Mouse (Mus musculus): ENCODE data around the gene Gipc2. TPM values are rescaled to one million over a fixed set of nuclear protein-coding genes. Genes with fewer than 3 reads are reported as not detected.
A peak's percentile ranks its signal among the peaks of the same experiment; 100 is the strongest.
"Not testable (repeated sequence)": the region's sequence is repeated elsewhere in the genome, so short reads cannot be mapped to it uniquely, and the experiment has no call there.

The Gipc2 gene
- polyA plus RNA-seq, 1 experiment from 2014 or later, result 45.7 TPM

GRCm38 (mm10) chr3:152147085-152147831 is 18.8 kb downstream of the Gipc2 start:
- 60% methylated on average over 12 of the region's 12 CpGs for WGBS
- H3K9ac ChIP-seq (replicated peaks; ENCODE audit: low read length), result no peak overlapping the region
- H3K36me3 ChIP-seq (ENCODE audit: insufficient read depth, low read length), result no peaks in the 10 kb centered on the region
- H3K4me1 ChIP-seq (ENCODE audit: insufficient read depth, low read length), result peaks cover 33% of the 10 kb centered on the region
- H3K4me2 ChIP-seq (replicated peaks; ENCODE audit: low read depth, low read length), result no peak overlapping the region
- no peak overlapping the region for H3K27ac ChIP-seq (ENCODE audit: low read length)
- no peak for ATAC-seq (ENCODE audit: low FRiP score, low TSS enrichment)
- H3K4me3 ChIP-seq (ENCODE audit: low read length), result no peak overlapping the region
- H3K9me3 ChIP-seq (ENCODE audit: low read length), result no peaks in the 10 kb centered on the region
- H3K27me3 ChIP-seq (ENCODE audit: insufficient read depth, low read length), result no peaks in the 10 kb centered on the region

- H3K4me2 ChIP-seq (replicated peaks; ENCODE audit: low read depth, low read length), result no peak overlapping the region
- no peak overlapping the region for H3K9ac ChIP-seq (replicated peaks; ENCODE audit: low read length)
- H3K4me3 ChIP-seq (ENCODE audit: low read length), result no peak overlapping the region
- no peaks in the 10 kb centered on the region for H3K27me3 ChIP-seq (ENCODE audit: insufficient read depth, low read length)
- H3K9me3 ChIP-seq (ENCODE audit: low read length), result no peaks in the 10 kb centered on the region
- peaks cover 33% of the 10 kb centered on the region for H3K4me1 ChIP-seq (ENCODE audit: insufficient read depth, low read length)
- H3K27ac ChIP-seq (ENCODE audit: low read length), result no peak overlapping the region; the same call in 1 of the 2 replicates
- 26% methylated on average over 2 of the region's 2 CpGs for WGBS
- H3K36me3 ChIP-seq (ENCODE audit: insufficient read depth, low read length), result no peaks in the 10 kb centered on the region
- peak; percentile 89 for ATAC-seq (ENCODE audit: low FRiP score, low TSS enrichment)
Measured at GRCm38 (mm10) chr3:152145186-152145585, 20.8 kb downstream of the Gipc2 start.

GRCm38 (mm10) chr3:152142989-152143695 is 22.9 kb downstream of the Gipc2 start:
- Histone ChIP-seq H3K27ac (ENCODE audit: low read length) (peak overlapping the region; percentile 21), H3K36me3 (ENCODE audit: insufficient read depth, low read length) (no peaks in the 10 kb centered on the region), H3K9ac (replicated peaks; ENCODE audit: low read length) (no peak overlapping the region), H3K4me2 (replicated peaks; ENCODE audit: low read depth, low read length) (no peak overlapping the region), H3K4me3 (ENCODE audit: low read length) (no peak overlapping the region), H3K27me3 (ENCODE audit: insufficient read depth, low read length) (no peaks in the 10 kb centered on the region), H3K4me1 (ENCODE audit: insufficient read depth, low read length) (peaks cover 25% of the 10 kb centered on the region), H3K9me3 (ENCODE audit: low read length) (no peaks in the 10 kb centered on the region)
- ATAC-seq (ENCODE audit: low FRiP score, low TSS enrichment), result peak; percentile 49; the same call in 1 of the 2 replicates
- 51% methylated on average over 6 of the region's 6 CpGs for WGBS

GRCm38 (mm10) chr3:152142146-152142545 is 23.9 kb downstream of the Gipc2 start:
- no peak for ATAC-seq (ENCODE audit: low FRiP score, low TSS enrichment)
- Histone ChIP-seq H3K27ac (ENCODE audit: low read length) (no peak overlapping the region), H3K9me3 (ENCODE audit: low read length) (no peaks in the 10 kb centered on the region), H3K27me3 (ENCODE audit: insufficient read depth, low read length) (no peaks in the 10 kb centered on the region), H3K4me3 (ENCODE audit: low read length) (no peak overlapping the region), H3K4me1 (ENCODE audit: insufficient read depth, low read length) (peaks cover 19% of the 10 kb centered on the region), H3K9ac (replicated peaks; ENCODE audit: low read length) (no peak overlapping the region), H3K4me2 (replicated peaks; ENCODE audit: low read depth, low read length) (no peak overlapping the region), H3K36me3 (ENCODE audit: insufficient read depth, low read length) (no peaks in the 10 kb centered on the region)
- 63% methylated on average over 3 of the region's 3 CpGs for WGBS

- ATAC-seq (ENCODE audit: low FRiP score, low TSS enrichment); H3K4me2 ChIP-seq (replicated peaks; ENCODE audit: low read depth, low read length): not testable (repeated sequence)
Measured at GRCm38 (mm10) chr3:152139308-152139707, 26.7 kb downstream of the Gipc2 start.

GRCm38 (mm10) chr3:152136106-152136505 is 29.9 kb downstream of the Gipc2 start:
- not testable (repeated sequence) for H3K36me3 ChIP-seq (ENCODE audit: insufficient read depth, low read length); ATAC-seq (ENCODE audit: low FRiP score, low TSS enrichment); H3K4me2 ChIP-seq (replicated peaks; ENCODE audit: low read depth, low read length); H3K4me1 ChIP-seq (ENCODE audit: insufficient read depth, low read length); H3K9ac ChIP-seq (replicated peaks; ENCODE audit: low read length); H3K27me3 ChIP-seq (ENCODE audit: insufficient read depth, low read length); H3K27ac ChIP-seq (ENCODE audit: low read length); H3K9me3 ChIP-seq (ENCODE audit: low read length); H3K4me3 ChIP-seq (ENCODE audit: low read length)
- 91% methylated on average over 16 of the region's 16 CpGs for WGBS

More at GRCm38 (mm10) chr3:152139308-152139707, 26.7 kb downstream of the Gipc2 start:
- H3K4me1 ChIP-seq (ENCODE audit: insufficient read depth, low read length); H3K27ac ChIP-seq (ENCODE audit: low read length); H3K4me3 ChIP-seq (ENCODE audit: low read length); H3K27me3 ChIP-seq (ENCODE audit: insufficient read depth, low read length); H3K9ac ChIP-seq (replicated peaks; ENCODE audit: low read length); H3K36me3 ChIP-seq (ENCODE audit: insufficient read depth, low read length); H3K9me3 ChIP-seq (ENCODE audit: low read length): not testable (repeated sequence)
- 86% methylated on average over 3 of the region's 3 CpGs for WGBS

- Histone ChIP-seq H3K36me3 (ENCODE audit: insufficient read depth, low read length) (no peaks in the 10 kb centered on the region), H3K4me3 (ENCODE audit: low read length) (no peak overlapping the region), H3K4me1 (ENCODE audit: insufficient read depth, low read length) (no peaks in the 10 kb centered on the region), H3K9me3 (ENCODE audit: low read length) (0 out of 2 replicates have a peak, but pooled peaks cover 3% of the 10 kb centered on the region), H3K27ac (ENCODE audit: low read length) (no peak overlapping the region), H3K27me3 (ENCODE audit: insufficient read depth, low read length) (no peaks in the 10 kb centered on the region), H3K9ac (replicated peaks; ENCODE audit: low read length) (no peak overlapping the region), H3K4me2 (replicated peaks; ENCODE audit: low read depth, low read length) (no peak overlapping the region)
- WGBS, result 67% methylated on average over 9 of the region's 9 CpGs
- no peak for ATAC-seq (ENCODE audit: low FRiP score, low TSS enrichment)
Measured at GRCm38 (mm10) chr3:152133621-152134020, 32.4 kb downstream of the Gipc2 start.

GRCm38 (mm10) chr3:152130963-152131362 is 35.1 kb downstream of the Gipc2 start:
- H3K27me3 ChIP-seq (ENCODE audit: insufficient read depth, low read length), result no peaks in the 10 kb centered on the region
- ATAC-seq (ENCODE audit: low FRiP score, low TSS enrichment), result no peak
- no peaks in the 10 kb centered on the region for H3K36me3 ChIP-seq (ENCODE audit: insufficient read depth, low read length)

GRCm38 (mm10) chr3:152129426-152129825 is 36.6 kb downstream of the Gipc2 start:
- not testable (repeated sequence) for H3K36me3 ChIP-seq (ENCODE audit: insufficient read depth, low read length); H3K9me3 ChIP-seq (ENCODE audit: low read length); H3K27ac ChIP-seq (ENCODE audit: low read length); H3K4me1 ChIP-seq (ENCODE audit: insufficient read depth, low read length); H3K4me2 ChIP-seq (replicated peaks; ENCODE audit: low read depth, low read length); H3K27me3 ChIP-seq (ENCODE audit: insufficient read depth, low read length); H3K9ac ChIP-seq (replicated peaks; ENCODE audit: low read length); ATAC-seq (ENCODE audit: low FRiP score, low TSS enrichment); H3K4me3 ChIP-seq (ENCODE audit: low read length)
- WGBS, result 93% methylated on average over 4 of the region's 4 CpGs

More at GRCm38 (mm10) chr3:152130963-152131362, 35.1 kb downstream of the Gipc2 start:
- no peak overlapping the region for H3K9ac ChIP-seq (replicated peaks; ENCODE audit: low read length)
- H3K4me2 ChIP-seq (replicated peaks; ENCODE audit: low read depth, low read length), result no peak overlapping the region
- H3K4me3 ChIP-seq (ENCODE audit: low read length), result no peak overlapping the region
- no peaks in the 10 kb centered on the region for H3K4me1 ChIP-seq (ENCODE audit: insufficient read depth, low read length)
- 69% methylated on average over 4 of the region's 4 CpGs for WGBS
- H3K9me3 ChIP-seq (ENCODE audit: low read length), result 0 out of 2 replicates have a peak, but pooled peaks cover 3% of the 10 kb centered on the region
- H3K27ac ChIP-seq (ENCODE audit: low read length), result no peak overlapping the region

- no peak overlapping the region for H3K9ac ChIP-seq (replicated peaks; ENCODE audit: low read length)
- H3K9me3 ChIP-seq (ENCODE audit: low read length), result 0 out of 2 replicates have a peak, but pooled peaks cover 3% of the 10 kb centered on the region
- ATAC-seq (ENCODE audit: low FRiP score, low TSS enrichment), result no peak
- H3K4me3 ChIP-seq (ENCODE audit: low read length), result no peak overlapping the region
- H3K27me3 ChIP-seq (ENCODE audit: insufficient read depth, low read length), result no peaks in the 10 kb centered on the region
- WGBS, result 83% methylated on average over 7 of the region's 7 CpGs
- no peak overlapping the region for H3K27ac ChIP-seq (ENCODE audit: low read length)
- no peak overlapping the region for H3K4me2 ChIP-seq (replicated peaks; ENCODE audit: low read depth, low read length)
- H3K36me3 ChIP-seq (ENCODE audit: insufficient read depth, low read length), result no peaks in the 10 kb centered on the region
- no peaks in the 10 kb centered on the region for H3K4me1 ChIP-seq (ENCODE audit: insufficient read depth, low read length)
Measured at GRCm38 (mm10) chr3:152128631-152129030, 37.4 kb downstream of the Gipc2 start.

Data from kidney, embryonic 16.5 days (tissue).